18 mouse cellular contexts compared by ENCODE assay signal in genomic region chr9:115296738-115297137, GRCm38 (mm10). TPM values are rescaled to one million over a fixed set of nuclear protein-coding genes. Genes with fewer than 3 reads are reported as not detected.
A peak's percentile ranks its signal among the peaks of the same experiment; 100 is the strongest.
DNase-seq lines count a peak whose midpoint lies in the region; ATAC-seq lines count a peak whose summit lies in the region.
"Had no signal": no experiment of that assay in that cellular context is flagged by ENCODE, and none has a peak within 500 bp of the region (broad histone marks: within the 10 kb centered on the region; RNA-seq: fewer than 3 reads in every experiment).

No protein-coding gene starts in this region.

- intact Hi-C loops in heart, postnatal 36 days (cut with DNase I) = no loop called here
- intact Hi-C loops in left cerebral cortex, postnatal 4 days (cut with DNase I) = no loop called here

- WGBS in heart, embryonic 13.5 days = 52% methylated on average over 7 of the region's 7 CpGs

- no peak for ATAC-seq in heart, embryonic 13.5 days (ENCODE audit: extremely low read depth, insufficient number of reproducible peaks, low FRiP score, low TSS enrichment)
- ATAC-seq: midbrain, embryonic 13.5 days had no signal

- DNase-seq in adrenal gland, postnatal 10 days = peak; percentile 28
- no peak for DNase-seq in adrenal gland, adult 2 months
- DNase-seq in heart, postnatal 36 days = no peak
- peak; percentile 44 for DNase-seq in kidney, postnatal 14 days
- no peak for DNase-seq in kidney, adult 18-20 months
- DNase-seq in testis, postnatal 14 days (ENCODE audit: low spot score) = no peak
- no peak for DNase-seq in left cerebral cortex, postnatal 4 days
- DNase-seq: adrenal gland, postnatal 25 days; cerebellum, adult 9-10 months; gastrocnemius, postnatal 36 days; liver; lung, adult 2 months; lung, postnatal 4 days; right cerebral cortex, postnatal 14 days had no signal

- 0 out of 2 replicates have a peak overlapping the region, but pooled peaks have one; percentile 14 for H3K9ac ChIP-seq in heart, embryonic 13.5 days
- H3K9ac ChIP-seq: midbrain, embryonic 13.5 days; stomach, embryonic 15.5 days had no signal

- peaks cover 73% of the 10 kb centered on the region for H3K4me1 ChIP-seq in heart, embryonic 13.5 days

- H3K36me3 ChIP-seq in heart, embryonic 13.5 days = no peaks in the 10 kb centered on the region
- H3K36me3 ChIP-seq: midbrain, embryonic 13.5 days; stomach, embryonic 15.5 days had no signal

- H3K4me3 ChIP-seq in heart, embryonic 13.5 days = no peak overlapping the region
- H3K4me3 ChIP-seq: hindbrain, embryonic 10.5 days; midbrain, embryonic 13.5 days; stomach, embryonic 15.5 days had no signal

- no peak overlapping the region for H3K27ac ChIP-seq in heart, embryonic 13.5 days (replicated peaks)
- H3K27ac ChIP-seq: hindbrain, embryonic 10.5 days; midbrain, embryonic 13.5 days; stomach, embryonic 15.5 days had no signal

- no peak overlapping the region for H3K4me2 ChIP-seq in heart, embryonic 13.5 days
- H3K4me2 ChIP-seq: midbrain, embryonic 13.5 days; stomach, embryonic 15.5 days had no signal

- H3K9me3 ChIP-seq in heart, embryonic 13.5 days = no peaks in the 10 kb centered on the region
- H3K9me3 ChIP-seq: hindbrain, embryonic 10.5 days; midbrain, embryonic 13.5 days; stomach, embryonic 15.5 days had no signal

- no peaks in the 10 kb centered on the region for H3K27me3 ChIP-seq in heart, embryonic 13.5 days (replicated peaks)
- H3K27me3 ChIP-seq: midbrain, embryonic 13.5 days; stomach, embryonic 15.5 days had no signal

RNA-seq across cellular contexts. Expression of gene Stt3b, which starts 13.5 kb away (rescaled TPM):
- 100 to 1,000 TPM; 113 to 118 TPM for total RNA-seq in adrenal gland, postnatal 10 days (2021)
- total RNA-seq in adrenal gland, adult 2 months (2021) = 100 to 1,000 TPM; 106 to 136 TPM
- polyA plus RNA-seq in adrenal gland, adult 2 months (2012; rRNA removed) = 91.1 and 95.7 TPM in 2 replicates
- polyA plus RNA-seq in heart, embryonic 13.5 days (2015; fragmentation: Nextera tagmentation; extraction: Ambion mirVana) = 70.9 and 73.8 TPM in 2 replicates
- total RNA-seq in heart, postnatal 36 days (2021) = 10 to 100 TPM; 55.3 to 57.4 TPM
- 100 to 1,000 TPM; 110 to 112 TPM for total RNA-seq in left cerebral cortex, postnatal 4 days (2021)

Comparison
In these comparisons a context has a peak if more than half of its experiments do, and no peak if none do; other contexts are left out.
1. DNase-seq: peak in adrenal gland, postnatal 10 days (single experiment) and kidney, postnatal 14 days (single experiment); none in adrenal gland, adult 2 months (single experiment), heart, postnatal 36 days (0 of 2), kidney, adult 18-20 months (single experiment), testis, postnatal 14 days (single experiment) and left cerebral cortex, postnatal 4 days (single experiment).